Mouse (Mus musculus) heart, embryonic 14.5 days (tissue): Measurements from ENCODE around the gene Plbd2. TPM values are rescaled to one million over a fixed set of nuclear protein-coding genes. Genes with fewer than 3 reads are reported as not detected.

Experiments used
- ATAC-seq: fragments of 200-750 bp; cut with Nextera tagmentation; 2 replicates; pipeline ENCODE4 v1.8.0; 2017; ENCODE audit warnings: low read depth, moderate TSS enrichment; ENCODE audit not compliant: insufficient number of reproducible peaks, insufficient read depth, low FRiP score
- H3K27ac ChIP-seq, 2 experiments: fragments of 200-500 bp in 1 of 2; fragments of 300-500 bp in 1 of 2; sonication (generic) in 1 of 2; replicated peaks in 1 of 2; 2 replicates each; pipeline ENCODE4 v1.5.1; 2012 to 2014; ENCODE audit warnings: low read depth in 2 of 2, low read length in 2 of 2, control low read depth in 1 of 2, mild to moderate bottlenecking in 1 of 2, mixed read lengths in 1 of 2; ENCODE audit not compliant: control insufficient read depth in 1 of 2, insufficient read depth in 1 of 2
- H3K27me3 ChIP-seq: fragments of 300-500 bp; sonication (generic); 2 replicates; pipeline ENCODE4 v1.6.1; 2014; ENCODE audit warnings: mild to moderate bottlenecking, low read length, control low read depth; ENCODE audit not compliant: control insufficient read depth, insufficient read depth
- H3K36me3 ChIP-seq: fragments of 300-500 bp; sonication (generic); 2 replicates; pipeline ENCODE4 v1.6.1; 2014; ENCODE audit warnings: mild to moderate bottlenecking, control low read depth, low read length, mixed read lengths; ENCODE audit not compliant: control insufficient read depth, insufficient read depth
- H3K4me1 ChIP-seq, 2 experiments: fragments of 200-500 bp in 1 of 2; fragments of 300-500 bp in 1 of 2; sonication (generic) in 1 of 2; 2 replicates each; pipeline ENCODE4 v1.6.1; 2012 to 2014; ENCODE audit warnings: low read length in 2 of 2, control low read depth in 1 of 2, mixed read lengths in 1 of 2; ENCODE audit not compliant: control insufficient read depth in 2 of 2, insufficient read depth in 2 of 2
- H3K4me2 ChIP-seq: fragments of 300-500 bp; sonication (generic); 2 replicates; pipeline ENCODE4 v1.6.1; 2014; ENCODE audit warnings: mild to moderate bottlenecking, low read length
- H3K4me3 ChIP-seq, 2 experiments: fragments of 200-500 bp in 1 of 2; fragments of 300-500 bp in 1 of 2; sonication (generic) in 1 of 2; 2 replicates each; pipeline ENCODE4 v1.5.1; 2012 to 2014; ENCODE audit warnings: low read length in 2 of 2, mild to moderate bottlenecking in 2 of 2, control low read depth in 1 of 2, low read depth in 1 of 2, moderate library complexity in 1 of 2; ENCODE audit not compliant: control insufficient read depth in 1 of 2, insufficient read depth in 1 of 2
- H3K9ac ChIP-seq: fragments of 300-500 bp; sonication (generic); 2 replicates; pipeline ENCODE4 v1.6.1; 2014; ENCODE audit warnings: mild to moderate bottlenecking, low read length
- H3K9me3 ChIP-seq: fragments of 300-500 bp; sonication (generic); 2 replicates; pipeline ENCODE4 v1.6.1; 2016; ENCODE audit warnings: low read length, control low read depth; ENCODE audit not compliant: control insufficient read depth
- WGBS: fragments of 180-500 bp; shearing (Covaris S2); extraction: QIAGEN DNeasy Blood & Tissue Kit; methylation state at CpG from one replicate; pipeline ENCODE4 v1.1.7; 2014; 5-methylcytosine and 5-hydroxymethylcytosine counted together
- polyA plus RNA-seq: library from polyadenylated mRNA; unstranded; fragments of >200 nt; fragmentation: Nextera tagmentation; extraction: Ambion mirVana; gene quantifications from 2 replicates; pipeline ENCODE4 v1.2.1, GENCODE M21; 2014

Plbd2 gene
- polyA plus RNA-seq, 1 experiment from 2014 or later: 36.1 TPM

DNA sequence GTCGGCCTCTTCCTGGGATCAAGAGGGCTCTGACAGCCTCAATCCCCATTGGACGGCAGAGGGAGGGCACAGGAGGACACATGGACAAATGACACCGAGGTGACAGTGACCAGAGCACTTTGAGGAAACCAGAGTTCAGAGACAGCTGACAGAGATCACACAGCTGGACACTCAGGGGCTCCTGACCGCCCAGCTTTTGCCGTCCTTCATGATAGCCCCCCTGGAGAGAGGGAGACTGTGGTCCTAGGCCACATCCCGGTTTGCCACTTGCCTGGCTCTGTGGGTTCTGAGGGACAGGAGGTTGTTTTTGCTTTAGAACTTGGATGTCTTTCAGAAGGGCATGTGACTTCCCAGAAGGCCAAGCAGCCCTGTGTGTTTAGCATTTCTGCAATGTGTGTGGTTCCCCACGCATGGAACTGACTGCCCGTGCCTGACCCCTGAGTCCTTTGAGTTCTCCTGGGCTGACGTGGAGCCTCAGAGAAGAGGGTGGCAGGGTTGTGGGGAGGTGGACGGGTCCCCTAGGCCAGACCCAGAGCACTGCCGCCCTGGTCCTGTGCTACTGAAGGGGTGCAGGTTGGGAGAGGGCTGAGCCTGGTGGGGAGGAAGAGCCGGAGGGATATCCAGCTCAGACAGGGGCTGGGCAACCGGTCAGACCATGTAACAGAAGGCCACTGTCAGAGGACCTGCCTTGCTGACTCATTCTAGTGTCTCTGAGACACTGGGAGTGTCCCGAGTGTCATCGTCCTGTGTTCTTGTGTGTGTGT lies 13.0 kb upstream of the Plbd2 start:
- no peak overlapping the region for H3K27ac ChIP-seq
- H3K4me1 ChIP-seq: peaks cover 21 to 26% of the 10 kb centered on the region in 2 experiments
- H3K9ac ChIP-seq: peak overlapping the region; percentile 10; the same call in 1 of the 2 replicates

DNA sequence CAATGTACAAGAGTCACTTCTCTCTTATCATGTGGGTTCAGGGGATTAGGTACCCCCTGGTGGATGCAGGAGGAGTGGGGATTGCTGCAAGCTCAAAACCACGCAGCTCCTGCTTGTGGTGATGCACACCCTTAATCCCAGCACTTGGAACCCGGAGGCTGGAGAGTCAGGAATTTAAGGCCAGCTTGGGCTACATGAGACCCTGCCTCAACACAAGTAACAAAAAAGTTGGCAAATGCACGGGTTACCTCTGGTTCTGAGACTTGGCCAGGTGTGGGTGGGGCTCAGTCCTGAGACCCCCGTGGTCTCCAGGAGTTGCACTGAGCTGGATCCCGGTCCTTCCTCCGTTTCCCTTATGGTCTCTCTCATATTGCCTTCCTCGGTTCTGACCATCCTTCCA lies 12.0 kb upstream of the Plbd2 start:
- H3K4me2 ChIP-seq: no peak overlapping the region
- H3K27ac ChIP-seq: no peak overlapping the region
- no peak overlapping the region for H3K9ac ChIP-seq
- WGBS: 66% methylated on average over 7 of the region's 7 CpGs
- no peaks in the 10 kb centered on the region for H3K27me3 ChIP-seq
- ATAC-seq: no peak
- H3K9me3 ChIP-seq: no peaks in the 10 kb centered on the region
- peaks cover 21 to 32% of the 10 kb centered on the region in 2 experiments for H3K4me1 ChIP-seq
- H3K36me3 ChIP-seq: no peaks in the 10 kb centered on the region
- no peak overlapping the region for H3K4me3 ChIP-seq

More for the DNA sequence above, 13.0 kb upstream of the Plbd2 start:
- ATAC-seq: no peak
- WGBS: 31% methylated on average over 15 of the region's 15 CpGs
- H3K4me3 ChIP-seq: no peak overlapping the region
- no peaks in the 10 kb centered on the region for H3K36me3 ChIP-seq
- H3K9me3 ChIP-seq: no peaks in the 10 kb centered on the region
- H3K27me3 ChIP-seq: no peaks in the 10 kb centered on the region
- H3K4me2 ChIP-seq: no peak overlapping the region

GRCm38 (mm10) chr5:120514754-120515153 lies 11.3 kb upstream of the Plbd2 start:
- no peak overlapping the region for H3K9ac ChIP-seq
- H3K27ac ChIP-seq: no peak overlapping the region
- H3K9me3 ChIP-seq: no peaks in the 10 kb centered on the region
- no peak overlapping the region for H3K4me2 ChIP-seq
- 15% methylated on average over 4 of the region's 4 CpGs for WGBS
- no peak for ATAC-seq
- peaks cover 21 to 33% of the 10 kb centered on the region in 2 experiments for H3K4me1 ChIP-seq
- H3K27me3 ChIP-seq: no peaks in the 10 kb centered on the region
- H3K36me3 ChIP-seq: no peaks in the 10 kb centered on the region
- no peak overlapping the region for H3K4me3 ChIP-seq

DNA sequence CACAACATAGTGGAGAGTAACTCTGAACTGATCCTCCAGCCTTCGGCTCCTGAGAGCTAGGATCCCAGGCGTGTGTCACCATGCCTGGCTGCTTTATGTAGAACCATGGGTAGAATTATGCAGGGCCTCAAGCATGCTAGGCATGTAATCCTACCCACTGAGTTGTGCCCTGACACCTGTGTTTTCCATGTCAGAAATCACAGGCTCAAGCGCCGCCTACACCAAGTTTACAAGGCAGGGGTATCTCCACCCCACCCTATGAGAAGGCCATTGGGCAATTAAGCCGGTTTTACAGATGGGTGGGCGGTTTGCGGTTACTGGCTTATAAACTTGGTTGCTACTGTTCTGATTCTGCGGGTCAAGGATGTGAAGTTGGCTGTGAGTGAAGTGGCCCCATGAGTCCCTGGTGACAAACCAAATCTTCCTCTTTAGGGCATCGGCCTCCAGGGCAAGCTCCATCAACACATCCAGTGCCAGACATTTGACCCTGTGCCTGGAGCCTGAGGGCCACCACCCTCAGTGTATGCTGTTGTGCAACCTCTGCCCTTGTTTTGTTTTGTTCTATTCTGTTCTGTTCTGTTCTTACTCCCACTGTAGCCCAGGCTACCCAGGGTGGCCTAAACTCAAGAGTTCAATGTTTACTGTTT lies 10.7 kb upstream of the Plbd2 start:
- Histone ChIP-seq H3K4me2 (no peak overlapping the region), H3K27ac (no peak overlapping the region), H3K36me3 (no peaks in the 10 kb centered on the region), H3K4me3 (no peak overlapping the region), H3K9me3 (no peaks in the 10 kb centered on the region; the same call in 1 of the 2 replicates), H3K4me1 (peaks cover 21 to 33% of the 10 kb centered on the region in 2 experiments), H3K9ac (no peak overlapping the region), H3K27me3 (no peaks in the 10 kb centered on the region)
- no peak for ATAC-seq
- 91% methylated on average over 9 of the region's 9 CpGs for WGBS

DNA sequence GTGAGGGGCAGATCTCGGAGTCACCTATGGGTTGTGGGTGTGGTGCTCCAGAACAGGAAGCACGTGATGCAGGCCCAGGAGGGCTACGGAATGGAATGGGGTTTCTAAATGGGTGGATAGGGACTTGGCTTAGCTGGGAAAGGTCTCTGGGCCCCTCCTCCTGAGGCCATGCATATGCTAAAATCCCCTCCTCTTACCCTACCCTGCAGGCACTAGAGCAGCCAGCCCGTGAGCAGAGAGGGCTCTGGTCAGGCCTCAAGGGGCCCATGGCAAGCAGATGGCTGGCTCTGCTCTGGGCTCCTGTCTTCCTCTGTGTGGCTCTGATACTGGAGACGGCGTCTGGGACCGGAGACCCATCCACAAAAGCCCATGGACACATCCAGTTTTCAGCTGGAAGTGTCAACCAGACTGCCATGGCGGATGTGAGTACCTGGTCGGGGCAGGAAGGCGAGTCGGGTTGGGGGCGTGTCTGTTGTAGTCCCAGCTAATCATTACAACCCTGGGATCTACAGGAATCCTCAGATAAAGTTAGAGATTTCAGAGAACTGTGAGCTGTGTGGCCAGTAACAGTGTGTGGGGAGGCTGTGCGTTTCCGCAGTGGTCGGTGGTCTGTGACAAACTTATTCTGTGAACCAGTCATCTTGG lies 9.6 kb upstream of the Plbd2 start:
- no peak overlapping the region for H3K27ac ChIP-seq
- H3K4me1 ChIP-seq: peaks cover 21 to 33% of the 10 kb centered on the region in 2 experiments
- no peak overlapping the region for H3K4me3 ChIP-seq
- no peak overlapping the region for H3K9ac ChIP-seq
- H3K36me3 ChIP-seq: no peaks in the 10 kb centered on the region
- H3K27me3 ChIP-seq: no peaks in the 10 kb centered on the region
- no peak overlapping the region for H3K4me2 ChIP-seq
- ATAC-seq: no peak
- no peaks in the 10 kb centered on the region; the same call in 1 of the 2 replicates for H3K9me3 ChIP-seq
- WGBS: 55% methylated on average over 15 of the region's 15 CpGs

DNA sequence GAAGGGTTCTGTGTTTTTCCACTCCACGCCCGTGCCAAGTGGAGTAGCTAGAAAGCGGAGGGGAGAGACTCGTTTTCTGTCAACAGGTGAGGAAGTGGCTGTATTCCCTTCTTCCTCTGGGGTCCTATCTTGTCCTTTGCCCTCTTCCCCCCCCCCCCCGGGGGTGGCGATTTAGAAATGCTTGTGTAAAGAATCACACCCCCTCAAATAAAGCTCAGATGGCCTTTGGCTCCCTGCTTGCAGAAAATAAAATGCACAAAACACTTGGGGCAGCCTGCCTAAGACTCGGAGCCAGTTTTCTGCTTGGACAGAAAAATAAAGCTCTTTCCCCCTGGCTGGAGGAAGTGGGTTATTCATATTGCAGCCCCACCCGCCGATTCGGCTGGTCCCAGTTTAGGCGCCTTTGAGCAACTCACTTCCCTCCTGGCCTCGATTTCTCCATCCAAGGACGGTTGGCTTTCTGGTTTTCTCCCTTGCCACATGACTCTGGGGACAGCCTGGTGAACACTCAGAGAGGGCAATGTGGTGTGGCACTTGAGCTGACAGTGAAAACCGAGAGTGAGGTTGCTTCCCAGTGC lies 8.3 kb upstream of the Plbd2 start:
- Histone ChIP-seq H3K4me3 (peak overlapping the region; percentile 57 to 79), H3K4me2 (peak overlapping the region; percentile 82), H3K36me3 (no peaks in the 10 kb centered on the region), H3K27me3 (no peaks in the 10 kb centered on the region), H3K9me3 (no peaks in the 10 kb centered on the region; the same call in 1 of the 2 replicates), H3K4me1 (peaks cover 17 to 36% of the 10 kb centered on the region in 2 experiments; a peak in 3 of 4 replicates), H3K27ac (no peak overlapping the region), H3K9ac (peak overlapping the region; percentile 70)
- 29% methylated on average over 14 of the region's 14 CpGs for WGBS
- no peak for ATAC-seq

- no peak within 1 kb of the TSS for H3K27ac ChIP-seq
- peak; percentile 88 for ATAC-seq
- peaks cover 12 to 35% of the 10 kb centered on the region in 2 experiments; a peak in 3 of 4 replicates for H3K4me1 ChIP-seq
- no peaks in the 10 kb centered on the region; the same call in 1 of the 2 replicates for H3K9me3 ChIP-seq
- WGBS: 2% methylated on average over 36 of the region's 36 CpGs
- no peaks in the 10 kb centered on the region for H3K27me3 ChIP-seq
- H3K4me2 ChIP-seq: peak within 1 kb of the TSS; percentile 82
- no peaks in the 10 kb centered on the region for H3K36me3 ChIP-seq
- H3K4me3 ChIP-seq: peak within 1 kb of the TSS; percentile 57 to 79
- H3K9ac ChIP-seq: peak within 1 kb of the TSS; percentile 70
Measured at GRCm38 (mm10) chr5:120510982-120511642, 7.7 kb upstream of the Plbd2 start, which contains the start of gene Slc8b1. Gene Slc8b1, plus strand, starts transcription at chr5:120511168.
